Mouse (Mus musculus): ENCODE results near the gene Polr1d.

Polr1d gene

GRCm38 (mm10) chr5:147056712-147057290, 20.0 kb upstream of the Polr1d start:
- no peak for DNase-seq

- no peak for DNase-seq
Observed at GRCm38 (mm10) chr5:147057626-147058414, 19.0 kb upstream of the Polr1d start.

GRCm38 (mm10) chr5:147058661-147059060, 18.2 kb upstream of the Polr1d start:
- DNase-seq: no peak

GRCm38 (mm10) chr5:147059319-147059718, 17.5 kb upstream of the Polr1d start:
- no peak for DNase-seq

- DNase-seq: no peak
Observed at GRCm38 (mm10) chr5:147060024-147060423, 16.8 kb upstream of the Polr1d start.

GRCm38 (mm10) chr5:147063215-147063661, 13.6 kb upstream of the Polr1d start:
- DNase-seq: no peak

GRCm38 (mm10) chr5:147066129-147066528, 10.7 kb upstream of the Polr1d start:
- no peak for DNase-seq

GRCm38 (mm10) chr5:147066965-147067364, 9.9 kb upstream of the Polr1d start:
- DNase-seq: no peak

GRCm38 (mm10) chr5:147068876-147069275, 8.0 kb upstream of the Polr1d start:
- peak; percentile 42 for DNase-seq

GRCm38 (mm10) chr5:147070791-147071516, 5.9 kb upstream of the Polr1d start:
- DNase-seq: no peak

- DNase-seq: no peak
Observed at GRCm38 (mm10) chr5:147071886-147072285, 5.0 kb upstream of the Polr1d start.

GRCm38 (mm10) chr5:147073805-147074204, 3.0 kb upstream of the Polr1d start:
- no peak for DNase-seq

GRCm38 (mm10) chr5:147075103-147076025, 1.5 kb upstream of the Polr1d start:
- DNase-seq: no peak

GRCm38 (mm10) chr5:147076026-147076798, 638 bp upstream of the Polr1d start, which contains the start of gene Lnx2:
TSS of gene Lnx2 (minus strand) at chr5:147076586.
- DNase-seq: peak; percentile 99

GRCm38 (mm10) chr5:147077305-147078034, 620 bp downstream of the Polr1d start:
- DNase-seq: peak; percentile 89

- DNase-seq: no peak
Observed at GRCm38 (mm10) chr5:147078110-147078900, 1.5 kb downstream of the Polr1d start.

GRCm38 (mm10) chr5:147085201-147085894, 8.5 kb downstream of the Polr1d start:
- DNase-seq: peak; percentile 76

- DNase-seq: no peak
Observed at GRCm38 (mm10) chr5:147086816-147087215, 10.0 kb downstream of the Polr1d start.

GRCm38 (mm10) chr5:147089836-147090235, 13.0 kb downstream of the Polr1d start:
- DNase-seq: no peak
